Mouse (Mus musculus): ENCODE measurements around the gene Tbc1d8b.

GRCm38 (mm10) chrX:139796037-139796436 is 111.2 kb downstream of the Tbc1d8b start:
- TF ChIP-seq CTCF (IDR thresholded peaks at IDR 0.05; ENCODE audit: low read depth): no peak
- TF ChIP-seq EP300 (IDR thresholded peaks at IDR 0.05; ENCODE audit: low read depth): no peak
